Mouse (Mus musculus): ENCODE data around the gene Mier1. TPM values are rescaled to one million over a fixed set of nuclear protein-coding genes. Genes with fewer than 3 reads are reported as not detected.

Gene Mier1
- polyA plus RNA-seq, 1 experiment from 2014 or later, result 37.1 TPM

DNA sequence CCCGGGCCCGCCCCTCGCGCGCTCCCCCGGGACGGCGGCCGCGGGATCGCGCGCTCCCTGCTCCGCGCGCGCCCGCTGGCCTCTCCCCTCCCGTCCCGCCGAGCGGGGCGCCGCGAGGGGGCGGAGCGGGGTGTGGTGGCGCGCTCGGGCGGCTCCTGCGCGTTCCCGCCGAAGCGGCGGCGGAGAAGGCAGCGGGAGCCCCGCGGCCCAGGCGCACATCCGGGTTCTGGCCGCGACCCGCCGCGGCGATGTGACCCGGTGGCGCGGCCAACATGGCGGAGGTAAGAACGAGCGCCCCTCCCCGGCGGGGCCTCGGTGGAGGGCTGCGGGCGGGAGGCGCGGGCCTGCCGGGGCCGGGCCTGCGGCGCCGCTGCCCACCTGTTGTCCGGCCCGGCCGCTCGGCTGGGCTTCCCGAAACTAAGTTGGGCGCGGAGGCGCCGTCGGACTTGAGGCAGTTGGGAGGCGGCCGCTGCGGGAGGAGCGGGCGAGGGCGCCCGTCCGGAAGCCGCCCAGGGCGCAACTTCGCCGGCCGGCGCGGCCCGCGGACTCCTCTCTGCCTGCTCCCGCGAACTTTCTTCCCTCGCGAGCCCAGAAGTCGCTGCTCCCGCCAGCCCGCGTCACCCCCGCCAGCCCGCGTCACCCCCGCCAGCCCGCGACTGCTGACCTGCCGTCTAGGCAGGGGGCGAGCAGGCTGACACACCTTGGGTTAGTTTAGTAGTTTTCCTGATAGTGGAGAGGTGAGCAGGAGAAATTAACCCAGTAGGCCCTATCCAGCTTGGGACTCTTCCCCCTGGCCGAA, 5.2 kb downstream of the Mier1 start:
- ATAC-seq (ENCODE audit: insufficient number of reproducible peaks, low FRiP score, low TSS enrichment, low read depth), result peak; percentile 79
- no peaks in the 10 kb centered on the region for H3K27me3 ChIP-seq
- WGBS, result under 1% methylated on average over 69 of the region's 111 CpGs
- H3K27ac ChIP-seq (replicated peaks), result peak overlapping the region; percentile 96
- H3K4me3 ChIP-seq (replicated peaks), result peak overlapping the region; percentile 93
- H3K9ac ChIP-seq, result peak overlapping the region; percentile 93
- H3K4me2 ChIP-seq (replicated peaks), result peak overlapping the region; percentile 56
- H3K9me3 ChIP-seq (replicated peaks), result no peaks in the 10 kb centered on the region
- H3K36me3 ChIP-seq, result peaks cover 5% of the 10 kb centered on the region; the same call in 1 of the 2 replicates
- H3K4me1 ChIP-seq, result peaks cover 27% of the 10 kb centered on the region

- H3K27ac ChIP-seq (replicated peaks), result peak overlapping the region; percentile 96
- H3K9me3 ChIP-seq (replicated peaks), result no peaks in the 10 kb centered on the region
- H3K27me3 ChIP-seq, result no peaks in the 10 kb centered on the region
- H3K9ac ChIP-seq, result peak overlapping the region; percentile 93
- H3K4me2 ChIP-seq (replicated peaks), result peak overlapping the region; percentile 56
- H3K4me3 ChIP-seq (replicated peaks), result peak overlapping the region; percentile 93
- 8% methylated on average over 4 of the region's 4 CpGs for WGBS
- no peak for ATAC-seq (ENCODE audit: insufficient number of reproducible peaks, low FRiP score, low TSS enrichment, low read depth)
- H3K4me1 ChIP-seq, result peaks cover 25% of the 10 kb centered on the region
- H3K36me3 ChIP-seq, result peaks cover 5% of the 10 kb centered on the region; the same call in 1 of the 2 replicates
Observed at GRCm38 (mm10) chr4:103120028-103120384, 5.8 kb downstream of the Mier1 start.

GRCm38 (mm10) chr4:103120395-103120794, 6.2 kb downstream of the Mier1 start:
- Histone ChIP-seq H3K36me3 (peaks cover 5% of the 10 kb centered on the region; the same call in 1 of the 2 replicates), H3K4me1 (peaks cover 21% of the 10 kb centered on the region), H3K9ac (peak overlapping the region; percentile 93; the same call in 1 of the 2 replicates), H3K27ac (replicated peaks) (0 out of 2 replicates have a peak overlapping the region, but pooled peaks have one; percentile 96), H3K4me3 (replicated peaks) (peak overlapping the region; percentile 93), H3K4me2 (replicated peaks) (peak overlapping the region; percentile 56), H3K9me3 (replicated peaks) (no peaks in the 10 kb centered on the region), H3K27me3 (no peaks in the 10 kb centered on the region)
- WGBS, result 26% methylated on average over 3 of the region's 3 CpGs
- ATAC-seq (ENCODE audit: insufficient number of reproducible peaks, low FRiP score, low TSS enrichment, low read depth), result no peak

DNA sequence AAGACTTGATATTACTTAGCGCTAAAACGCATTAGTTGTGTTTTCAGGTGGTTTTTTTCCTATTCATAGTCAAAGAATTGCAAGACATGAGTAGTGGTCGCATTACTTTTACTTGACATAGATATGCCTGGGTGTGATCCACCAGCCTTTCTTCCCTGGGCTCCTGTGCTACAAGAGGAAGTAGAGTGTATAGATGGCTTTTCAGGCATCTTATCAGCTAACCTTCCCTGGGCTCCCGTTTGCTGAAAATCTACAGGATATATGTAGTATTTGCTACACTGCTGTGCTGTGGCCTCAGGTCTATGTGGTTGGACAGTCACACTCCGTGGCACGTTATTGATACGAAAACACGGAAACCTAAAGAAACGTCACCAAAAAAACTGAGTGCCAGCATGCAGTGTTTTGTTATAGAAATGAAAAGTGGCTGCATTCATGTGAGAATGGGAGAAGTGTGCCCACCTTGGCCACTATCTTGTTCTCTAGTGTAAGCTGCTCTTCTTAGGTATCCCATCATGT, 6.7 kb downstream of the Mier1 start:
- no peak overlapping the region for H3K9ac ChIP-seq
- H3K4me1 ChIP-seq, result peaks cover 19% of the 10 kb centered on the region
- peak overlapping the region; percentile 93 for H3K4me3 ChIP-seq (replicated peaks)
- H3K27ac ChIP-seq (replicated peaks), result no peak overlapping the region
- peaks cover 5% of the 10 kb centered on the region; the same call in 1 of the 2 replicates for H3K36me3 ChIP-seq
- peak overlapping the region; percentile 56 for H3K4me2 ChIP-seq (replicated peaks)
- WGBS, result 83% methylated on average over 9 of the region's 9 CpGs
- no peaks in the 10 kb centered on the region for H3K9me3 ChIP-seq (replicated peaks)
- no peaks in the 10 kb centered on the region for H3K27me3 ChIP-seq
- no peak for ATAC-seq (ENCODE audit: insufficient number of reproducible peaks, low FRiP score, low TSS enrichment, low read depth)

- Histone ChIP-seq H3K36me3 (no peaks in the 10 kb centered on the region), H3K9ac (no peak overlapping the region), H3K4me2 (replicated peaks) (no peak overlapping the region), H3K4me3 (replicated peaks) (no peak overlapping the region), H3K4me1 (peaks cover 19% of the 10 kb centered on the region), H3K9me3 (replicated peaks) (no peaks in the 10 kb centered on the region), H3K27ac (replicated peaks) (no peak overlapping the region), H3K27me3 (no peaks in the 10 kb centered on the region)
- ATAC-seq (ENCODE audit: insufficient number of reproducible peaks, low FRiP score, low TSS enrichment, low read depth), result no peak
- 47% methylated on average over 2 of the region's 2 CpGs for whole genome bisulfite sequencing
Observed at GRCm38 (mm10) chr4:103123086-103123485, 8.9 kb downstream of the Mier1 start.

- H3K4me3 ChIP-seq (replicated peaks), result no peak overlapping the region
- H3K4me1 ChIP-seq, result peaks cover 17% of the 10 kb centered on the region
- ATAC-seq (ENCODE audit: insufficient number of reproducible peaks, low FRiP score, low TSS enrichment, low read depth), result no peak
- H3K9ac ChIP-seq, result no peak overlapping the region
- no peaks in the 10 kb centered on the region for H3K9me3 ChIP-seq (replicated peaks)
- no peak overlapping the region for H3K4me2 ChIP-seq (replicated peaks)
- H3K27me3 ChIP-seq, result no peaks in the 10 kb centered on the region
- H3K36me3 ChIP-seq, result no peaks in the 10 kb centered on the region
- no peak overlapping the region for H3K27ac ChIP-seq (replicated peaks)
Observed at GRCm38 (mm10) chr4:103123606-103124005, 9.4 kb downstream of the Mier1 start.

DNA sequence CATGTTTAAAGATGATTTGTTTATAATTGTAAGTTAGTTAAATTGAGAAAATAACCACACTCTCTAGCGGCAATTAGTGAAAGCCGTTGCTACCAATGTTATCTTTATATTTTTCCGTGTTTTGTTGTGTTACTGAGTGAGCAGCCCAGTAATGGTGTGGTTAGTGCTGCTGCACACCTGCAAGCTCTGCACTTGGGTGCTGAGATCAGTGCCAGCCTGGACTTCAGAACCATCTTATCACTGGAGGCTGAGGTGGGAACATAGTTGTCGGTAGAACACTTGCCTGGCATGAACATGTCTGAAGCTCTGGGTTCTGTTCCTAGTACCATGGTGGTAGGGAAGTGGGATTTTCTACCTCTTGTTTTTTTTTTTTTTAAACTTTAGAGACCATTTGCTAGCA, 12.3 kb downstream of the Mier1 start:
- H3K36me3 ChIP-seq, result peaks cover 7% of the 10 kb centered on the region; the same call in 1 of the 2 replicates
- no peak for ATAC-seq (ENCODE audit: insufficient number of reproducible peaks, low FRiP score, low TSS enrichment, low read depth)
- H3K9ac ChIP-seq, result no peak overlapping the region
- no peaks in the 10 kb centered on the region for H3K9me3 ChIP-seq (replicated peaks)
- 0 out of 2 replicates have a peak, but pooled peaks cover 5% of the 10 kb centered on the region for H3K4me1 ChIP-seq
- no peak overlapping the region for H3K27ac ChIP-seq (replicated peaks)
- 86% methylated on average over 4 of the region's 4 CpGs for WGBS
- no peaks in the 10 kb centered on the region for H3K27me3 ChIP-seq
- H3K4me2 ChIP-seq (replicated peaks), result no peak overlapping the region
- H3K4me3 ChIP-seq (replicated peaks), result no peak overlapping the region

GRCm38 (mm10) chr4:103136946-103137345, 22.8 kb downstream of the Mier1 start:
- Histone ChIP-seq H3K4me3 (replicated peaks) (no peak overlapping the region), H3K9me3 (replicated peaks) (no peaks in the 10 kb centered on the region), H3K4me1 (no peaks in the 10 kb centered on the region), H3K9ac (no peak overlapping the region), H3K4me2 (replicated peaks) (no peak overlapping the region), H3K36me3 (peaks cover 21% of the 10 kb centered on the region), H3K27ac (replicated peaks) (no peak overlapping the region), H3K27me3 (no peaks in the 10 kb centered on the region)
- ATAC-seq (ENCODE audit: insufficient number of reproducible peaks, low FRiP score, low TSS enrichment, low read depth), result no peak
- 74% methylated on average over 1 of the region's 1 CpGs for WGBS

DNA sequence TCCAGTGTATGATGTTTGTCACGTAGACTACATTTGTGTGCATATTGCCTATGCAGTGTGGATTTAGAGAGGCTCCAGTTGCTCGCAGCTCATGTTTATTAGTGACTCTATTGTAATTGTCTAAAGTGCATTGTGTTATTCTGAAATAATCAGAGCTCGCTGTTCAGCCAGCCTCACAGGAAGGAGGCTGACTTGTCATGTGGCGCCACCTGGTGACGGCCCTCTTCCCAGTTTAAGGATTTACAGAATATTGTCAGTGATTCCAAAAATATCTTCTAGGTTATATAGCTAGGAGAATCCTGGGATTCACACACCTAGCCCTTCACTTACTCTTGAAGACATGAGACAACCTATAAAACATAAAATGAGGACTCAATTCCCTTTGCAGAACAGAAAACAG, 32.1 kb downstream of the Mier1 start:
- ATAC-seq (ENCODE audit: insufficient number of reproducible peaks, low FRiP score, low TSS enrichment, low read depth), result no peak
- H3K27me3 ChIP-seq, result no peaks in the 10 kb centered on the region
- H3K36me3 ChIP-seq, result peaks cover 53% of the 10 kb centered on the region
- no peak overlapping the region for H3K9ac ChIP-seq
- H3K4me1 ChIP-seq, result no peaks in the 10 kb centered on the region
- H3K9me3 ChIP-seq (replicated peaks), result no peaks in the 10 kb centered on the region
- H3K4me3 ChIP-seq (replicated peaks), result no peak overlapping the region
- WGBS, result 40% methylated on average over 5 of the region's 5 CpGs
- no peak overlapping the region for H3K27ac ChIP-seq (replicated peaks)
- no peak overlapping the region for H3K4me2 ChIP-seq (replicated peaks)

DNA sequence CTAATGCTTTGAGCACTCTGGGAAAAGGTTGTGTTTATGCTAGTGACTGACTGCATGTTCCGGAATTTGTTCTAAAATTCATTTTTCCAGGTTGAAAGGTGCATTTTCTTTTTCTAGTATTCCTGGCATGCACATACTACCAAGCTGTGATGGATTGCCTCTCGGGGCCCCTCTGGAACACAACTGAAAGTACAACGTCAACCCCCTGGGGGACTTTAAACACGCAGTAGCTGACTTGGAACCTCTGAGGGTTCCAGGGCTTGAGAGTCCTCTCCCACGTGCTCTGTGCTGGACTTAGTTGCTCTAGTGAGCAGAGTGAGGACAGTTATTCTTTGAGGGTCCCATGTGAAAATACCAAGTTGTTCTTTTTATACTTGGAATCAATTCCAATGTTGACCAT, 37.8 kb downstream of the Mier1 start:
- Histone ChIP-seq H3K4me2 (replicated peaks) (no peak overlapping the region), H3K4me3 (replicated peaks) (no peak overlapping the region), H3K27ac (replicated peaks) (no peak overlapping the region), H3K27me3 (no peaks in the 10 kb centered on the region), H3K9ac (no peak overlapping the region), H3K9me3 (replicated peaks) (no peaks in the 10 kb centered on the region), H3K4me1 (no peaks in the 10 kb centered on the region), H3K36me3 (peaks cover 67% of the 10 kb centered on the region)
- 87% methylated on average over 5 of the region's 5 CpGs for WGBS
- ATAC-seq (ENCODE audit: insufficient number of reproducible peaks, low FRiP score, low TSS enrichment, low read depth), result no peak

- H3K36me3 ChIP-seq, result peaks cover 57% of the 10 kb centered on the region
- no peak overlapping the region for H3K9ac ChIP-seq
- no peak overlapping the region for H3K27ac ChIP-seq (replicated peaks)
- H3K27me3 ChIP-seq, result no peaks in the 10 kb centered on the region
- no peak for ATAC-seq (ENCODE audit: insufficient number of reproducible peaks, low FRiP score, low TSS enrichment, low read depth)
- H3K4me3 ChIP-seq (replicated peaks), result no peak overlapping the region
- no peak overlapping the region for H3K4me2 ChIP-seq (replicated peaks)
- WGBS, result 78% methylated on average over 4 of the region's 4 CpGs
- no peaks in the 10 kb centered on the region for H3K9me3 ChIP-seq (replicated peaks)
- no peaks in the 10 kb centered on the region for H3K4me1 ChIP-seq
Observed at GRCm38 (mm10) chr4:103158781-103159180, 44.6 kb downstream of the Mier1 start.

Measured in embryonic facial prominence, embryonic 15.5 days (tissue).